Mouse (Mus musculus) embryonic facial prominence, embryonic 10.5 days (tissue): ENCODE data around the gene Tnfrsf14. TPM values are rescaled to one million over a fixed set of nuclear protein-coding genes. Genes with fewer than 3 reads are reported as not detected.

Experiments used
- DNase-seq: peaks from one replicate; pipeline ENCODE4 v3.0.0-alpha.2; 2017; ENCODE audit warnings: low spot score
- H3K27ac ChIP-seq: fragments of 300-500 bp; sonication (generic); replicated peaks from 2 replicates; pipeline ENCODE4 v1.5.1; 2016; ENCODE audit warnings: mild to moderate bottlenecking
- H3K27me3 ChIP-seq: fragments of 300-500 bp; sonication (generic); replicated peaks from 2 replicates; pipeline ENCODE4 v1.6.1; 2016; ENCODE audit warnings: low read depth, mild to moderate bottlenecking; ENCODE audit not compliant: poor library complexity, severe bottlenecking
- H3K36me3 ChIP-seq: fragments of 300-500 bp; sonication (generic); replicated peaks from 2 replicates; pipeline ENCODE4 v1.6.1; 2016; ENCODE audit warnings: mild to moderate bottlenecking, moderate library complexity
- H3K4me1 ChIP-seq: fragments of 300-500 bp; sonication (generic); 2 replicates; pipeline ENCODE4 v1.6.1; 2016
- H3K4me3 ChIP-seq: fragments of 300-500 bp; sonication (generic); 2 replicates; pipeline ENCODE4 v1.5.1; 2016; ENCODE audit warnings: mild to moderate bottlenecking, moderate library complexity
- H3K9me3 ChIP-seq: fragments of 300-500 bp; sonication (generic); 2 replicates; pipeline ENCODE4 v1.6.1; 2016; ENCODE audit warnings: mild to moderate bottlenecking
- WGBS: fragments of 180-500 bp; shearing (Covaris S2); methylation state at CpG from one replicate; pipeline ENCODE4 v1.1.7; 2016; 5-methylcytosine and 5-hydroxymethylcytosine counted together
- polyA plus RNA-seq: library from polyadenylated mRNA; unstranded; fragments of >200 nt; fragmentation: Nextera tagmentation; extraction: Ambion mirVana; gene quantifications from 2 replicates; pipeline ENCODE4 v1.2.1, GENCODE M21; 2016

Gene Tnfrsf14
- polyA plus RNA-seq, 1 experiment from 2014 or later = 1.4 TPM

DNA sequence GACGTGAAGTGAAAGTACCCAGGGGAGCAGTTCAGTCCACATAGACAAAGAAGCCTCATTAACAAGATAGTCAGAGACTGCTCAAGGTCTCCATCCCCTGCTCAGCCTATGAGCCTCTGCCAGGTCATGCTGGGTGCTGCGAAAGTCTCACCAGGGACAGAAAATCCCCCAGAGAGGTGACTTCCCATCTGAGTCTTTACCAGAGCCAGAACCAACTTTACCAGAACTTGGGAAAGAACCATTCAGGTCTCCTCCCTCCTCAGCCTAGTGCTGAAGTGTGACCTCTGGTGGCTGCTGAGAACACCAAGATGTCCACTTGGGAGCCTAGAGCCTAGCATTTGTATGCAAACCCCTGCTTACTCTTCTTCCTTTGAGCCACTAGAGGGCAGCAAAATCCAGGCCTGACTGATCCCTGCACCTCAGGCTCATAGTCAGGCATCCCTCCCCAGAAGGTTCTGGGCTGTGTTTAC is 15.8 kb upstream of the Tnfrsf14 start:
- 12% methylated on average over 2 of the region's 2 CpGs for WGBS
- H3K4me1 ChIP-seq = peaks cover 25% of the 10 kb centered on the region

DNA sequence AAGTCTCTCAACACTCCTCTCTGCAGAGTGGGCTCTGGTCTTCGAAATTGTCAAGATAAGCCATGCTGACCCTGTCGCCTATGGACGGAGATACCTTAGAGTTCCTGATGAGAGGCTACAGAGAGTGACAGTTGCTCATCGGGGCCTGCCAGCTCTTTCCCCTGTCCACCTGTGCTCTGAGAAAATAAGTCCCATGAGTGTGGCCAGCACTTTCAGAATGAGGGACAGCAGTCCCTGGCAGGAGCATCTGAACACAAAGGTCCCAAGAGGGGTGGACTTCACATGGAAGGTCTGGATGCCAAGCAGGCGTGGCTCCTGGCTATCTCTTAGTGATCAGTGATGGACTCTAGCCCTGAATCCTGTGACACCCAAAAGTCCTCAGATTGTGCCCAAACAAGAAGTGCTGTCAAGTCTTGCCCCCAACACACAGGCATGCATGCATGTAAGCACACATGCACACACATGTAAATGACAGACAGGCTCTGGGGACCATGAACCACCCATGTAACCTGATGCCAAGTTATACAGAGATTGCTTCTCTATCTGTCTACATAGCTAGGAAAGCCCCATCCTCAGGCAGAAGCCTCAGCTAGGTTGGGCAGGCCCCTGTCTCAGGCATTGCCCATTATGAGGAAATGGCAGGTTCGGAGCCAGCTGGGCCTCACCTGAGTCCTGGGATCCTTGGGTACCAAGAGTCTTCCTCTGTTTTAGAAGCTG is 15.1 kb upstream of the Tnfrsf14 start:
- Histone ChIP-seq H3K27ac (peak overlapping the region; percentile 1; the same call in 1 of the 2 replicates), H3K27me3 (peaks cover 6% of the 10 kb centered on the region), H3K36me3 (no peaks in the 10 kb centered on the region), H3K4me3 (no peak overlapping the region), H3K4me1 (peaks cover 19% of the 10 kb centered on the region), H3K9me3 (0 out of 2 replicates have a peak, but pooled peaks cover 3% of the 10 kb centered on the region)
- 91% methylated on average over 6 of the region's 6 CpGs for WGBS
- no peak for DNase-seq

More for the DNA sequence above, 15.8 kb upstream of the Tnfrsf14 start:
- Histone ChIP-seq H3K9me3 (0 out of 2 replicates have a peak, but pooled peaks cover 3% of the 10 kb centered on the region), H3K36me3 (no peaks in the 10 kb centered on the region), H3K4me3 (no peak overlapping the region), H3K27me3 (peaks cover 12% of the 10 kb centered on the region), H3K27ac (0 out of 2 replicates have a peak overlapping the region, but pooled peaks have one; percentile 1)
- peak; percentile 75 for DNase-seq

DNA sequence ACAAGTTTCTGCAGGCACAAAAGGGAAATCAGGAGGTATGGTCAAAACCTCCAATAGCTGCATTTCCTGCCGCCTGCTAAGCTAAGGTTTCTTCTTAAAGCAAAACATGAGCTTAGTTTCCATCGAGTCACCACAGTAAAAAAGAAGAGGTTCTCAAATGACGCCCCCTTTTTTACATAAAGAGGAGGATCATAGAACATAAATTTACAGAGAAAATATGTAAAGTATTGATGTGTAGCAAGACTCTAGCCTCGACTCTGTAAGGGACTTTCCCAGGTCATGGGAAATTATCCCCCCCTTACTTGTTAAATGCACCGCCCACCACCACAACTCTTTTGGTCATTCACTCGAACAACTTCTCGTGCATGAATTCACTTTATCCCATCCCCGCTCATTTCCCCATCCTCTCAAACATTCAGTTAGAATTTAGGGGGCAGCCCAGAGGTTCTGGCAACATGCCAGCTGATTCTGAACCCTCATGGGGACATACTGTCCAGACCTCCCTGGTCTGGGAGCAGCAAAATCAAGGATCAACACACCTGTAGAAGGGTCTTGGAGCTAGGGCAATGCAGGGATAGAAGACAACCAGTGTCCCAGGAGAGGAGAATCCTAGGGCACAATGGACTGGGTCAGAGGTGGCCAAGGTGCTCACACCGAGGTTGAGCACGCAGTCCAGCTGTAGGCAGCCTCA is 14.4 kb upstream of the Tnfrsf14 start:
- Histone ChIP-seq H3K27ac (no peak overlapping the region), H3K4me1 (peaks cover 14% of the 10 kb centered on the region), H3K27me3 (no peaks in the 10 kb centered on the region; the same call in 1 of the 2 replicates), H3K36me3 (no peaks in the 10 kb centered on the region), H3K4me3 (no peak overlapping the region), H3K9me3 (0 out of 2 replicates have a peak, but pooled peaks cover 3% of the 10 kb centered on the region)
- DNase-seq = no peak
- WGBS = 86% methylated on average over 10 of the region's 10 CpGs

DNA sequence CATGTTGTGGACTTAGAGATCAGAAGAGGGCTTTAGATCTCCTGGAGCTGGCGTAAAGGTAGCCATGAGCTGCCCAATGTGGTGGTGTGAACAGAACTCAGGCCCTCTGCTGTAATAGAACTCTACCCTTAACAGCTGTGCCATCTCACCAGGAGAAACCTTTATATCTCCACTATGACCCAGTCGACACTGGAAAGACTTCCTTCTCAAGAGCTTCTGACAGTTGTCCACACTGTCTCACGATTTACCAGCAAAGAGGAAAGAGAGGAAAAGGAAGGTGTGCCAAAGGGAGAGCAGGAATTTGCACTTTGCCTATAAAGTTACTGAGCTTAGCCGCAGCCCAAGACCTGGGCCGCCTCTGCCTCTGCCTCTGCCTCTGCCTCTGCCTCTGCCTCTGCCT is 13.5 kb upstream of the Tnfrsf14 start:
- Histone ChIP-seq H3K4me1 (peaks cover 15% of the 10 kb centered on the region), H3K36me3 (no peaks in the 10 kb centered on the region), H3K27me3 (no peaks in the 10 kb centered on the region; the same call in 1 of the 2 replicates), H3K9me3 (0 out of 2 replicates have a peak, but pooled peaks cover 3% of the 10 kb centered on the region), H3K4me3 (no peak overlapping the region), H3K27ac (no peak overlapping the region)
- 89% methylated on average over 5 of the region's 5 CpGs for WGBS
- DNase-seq = no peak

DNA sequence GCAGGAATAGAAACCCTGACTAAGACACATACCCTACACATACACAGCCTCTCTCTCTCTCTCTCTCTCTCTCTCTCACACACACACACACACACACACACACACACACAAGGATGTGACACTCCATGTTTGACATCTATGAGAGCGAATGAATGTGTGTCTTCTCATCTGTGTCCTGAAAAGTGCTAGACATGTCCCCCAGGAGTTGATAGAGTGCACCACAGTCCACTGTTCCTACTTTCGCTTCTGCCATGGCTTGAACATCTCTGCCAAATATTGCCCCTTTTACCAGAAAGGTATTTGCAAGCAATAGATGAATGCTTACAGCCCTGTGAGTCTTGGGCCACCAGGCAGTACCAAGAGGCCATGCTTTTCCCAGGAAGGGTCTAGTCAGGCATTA is 11.8 kb upstream of the Tnfrsf14 start:
- Histone ChIP-seq H3K4me1 (peaks cover 5% of the 10 kb centered on the region; the same call in 1 of the 2 replicates), H3K9me3 (0 out of 2 replicates have a peak, but pooled peaks cover 3% of the 10 kb centered on the region), H3K4me3 (no peak overlapping the region), H3K27ac (no peak overlapping the region), H3K36me3 (no peaks in the 10 kb centered on the region), H3K27me3 (no peaks in the 10 kb centered on the region; the same call in 1 of the 2 replicates)
- 87% methylated on average over 2 of the region's 2 CpGs for WGBS
- no peak for DNase-seq

DNA sequence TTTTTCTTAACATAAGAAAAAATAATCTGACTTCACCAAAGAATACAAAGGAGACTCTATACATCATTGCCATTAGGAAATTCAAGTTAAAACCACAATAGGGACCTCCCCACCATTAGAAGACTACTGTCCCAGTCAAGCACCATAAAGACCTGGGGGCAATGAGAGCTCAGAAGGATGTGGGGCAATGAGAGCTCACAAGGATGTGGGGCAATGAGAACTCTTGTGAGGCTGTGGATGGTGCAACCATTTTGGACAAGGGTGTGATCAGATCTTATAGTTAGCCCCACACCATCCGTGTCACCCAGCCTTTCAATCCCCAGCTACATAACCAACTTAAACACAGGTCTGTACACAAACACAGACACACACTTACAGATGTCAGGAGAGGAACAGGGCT is 9.4 kb upstream of the Tnfrsf14 start:
- H3K4me1 ChIP-seq = peaks cover 9% of the 10 kb centered on the region; the same call in 1 of the 2 replicates
- no peak for DNase-seq
- 0 out of 2 replicates have a peak, but pooled peaks cover 3% of the 10 kb centered on the region for H3K9me3 ChIP-seq
- 82% methylated on average over 1 of the region's 1 CpGs for WGBS
- H3K27me3 ChIP-seq = no peaks in the 10 kb centered on the region; the same call in 1 of the 2 replicates
- H3K36me3 ChIP-seq = no peaks in the 10 kb centered on the region
- no peak overlapping the region for H3K4me3 ChIP-seq
- no peak overlapping the region for H3K27ac ChIP-seq

DNA sequence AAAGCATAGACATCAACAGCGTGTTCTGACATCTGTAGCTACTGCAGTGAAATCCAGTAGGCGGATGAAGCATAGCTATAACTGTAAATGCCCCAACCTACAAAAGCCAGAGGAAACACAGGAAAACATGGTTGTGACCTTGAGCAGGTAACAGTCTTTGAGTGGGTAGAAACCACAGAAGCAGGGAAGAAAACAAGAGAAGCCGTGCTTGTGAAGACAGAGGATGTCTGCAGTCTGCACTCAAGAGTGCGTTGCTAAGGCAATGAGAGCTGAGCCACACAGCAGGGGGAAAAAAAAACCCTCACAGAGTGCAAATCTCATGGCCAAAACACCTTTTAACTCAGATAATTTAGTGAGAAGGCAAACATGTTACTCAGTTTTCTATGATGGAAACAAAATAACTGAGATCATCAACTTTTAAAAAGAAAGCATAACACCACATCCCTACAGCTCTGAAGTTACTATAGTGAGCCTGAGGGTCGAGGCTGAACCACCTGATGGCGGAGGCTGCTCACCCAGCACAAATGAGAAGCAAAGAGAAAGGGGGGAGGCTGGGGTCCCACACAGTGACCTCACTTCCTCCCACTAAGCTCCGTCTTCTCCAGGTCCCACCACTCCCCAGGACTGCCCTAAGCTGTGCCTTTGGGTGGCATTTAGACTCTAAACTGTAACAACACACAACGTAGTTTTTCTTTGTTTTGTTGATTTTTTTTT is 8.3 kb upstream of the Tnfrsf14 start:
- Histone ChIP-seq H3K4me3 (no peak overlapping the region), H3K27me3 (no peaks in the 10 kb centered on the region; the same call in 1 of the 2 replicates), H3K4me1 (peaks cover 9% of the 10 kb centered on the region; the same call in 1 of the 2 replicates), H3K36me3 (no peaks in the 10 kb centered on the region), H3K9me3 (no peaks in the 10 kb centered on the region), H3K27ac (no peak overlapping the region)
- 63% methylated on average over 8 of the region's 8 CpGs for WGBS
- no peak for DNase-seq

DNA sequence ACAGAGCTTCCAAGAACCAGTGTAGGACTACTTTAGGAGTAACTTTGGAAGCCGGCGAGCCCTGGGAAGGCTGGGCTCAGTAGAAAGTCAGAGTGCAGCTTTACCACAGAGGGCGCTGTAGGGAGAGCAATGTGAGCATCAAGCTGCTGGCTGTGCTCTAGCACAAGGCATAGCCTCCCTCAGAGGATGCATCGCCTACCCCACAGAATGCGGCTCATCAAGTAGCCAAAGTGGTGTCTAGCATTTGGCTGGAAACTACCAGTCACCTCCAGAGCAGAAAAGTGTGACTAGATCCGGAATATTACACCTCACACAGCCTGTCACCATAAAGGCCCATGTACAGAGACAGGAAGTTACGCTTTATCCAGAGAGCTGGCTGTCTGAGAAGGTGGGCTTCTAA is 7.4 kb upstream of the Tnfrsf14 start:
- no peaks in the 10 kb centered on the region for H3K36me3 ChIP-seq
- H3K4me1 ChIP-seq = peaks cover 9% of the 10 kb centered on the region; the same call in 1 of the 2 replicates
- no peak overlapping the region for H3K4me3 ChIP-seq
- H3K27ac ChIP-seq = no peak overlapping the region
- peak; percentile 7 for DNase-seq
- no peaks in the 10 kb centered on the region for H3K9me3 ChIP-seq
- H3K27me3 ChIP-seq = no peaks in the 10 kb centered on the region; the same call in 1 of the 2 replicates
- WGBS = 74% methylated on average over 7 of the region's 7 CpGs

DNA sequence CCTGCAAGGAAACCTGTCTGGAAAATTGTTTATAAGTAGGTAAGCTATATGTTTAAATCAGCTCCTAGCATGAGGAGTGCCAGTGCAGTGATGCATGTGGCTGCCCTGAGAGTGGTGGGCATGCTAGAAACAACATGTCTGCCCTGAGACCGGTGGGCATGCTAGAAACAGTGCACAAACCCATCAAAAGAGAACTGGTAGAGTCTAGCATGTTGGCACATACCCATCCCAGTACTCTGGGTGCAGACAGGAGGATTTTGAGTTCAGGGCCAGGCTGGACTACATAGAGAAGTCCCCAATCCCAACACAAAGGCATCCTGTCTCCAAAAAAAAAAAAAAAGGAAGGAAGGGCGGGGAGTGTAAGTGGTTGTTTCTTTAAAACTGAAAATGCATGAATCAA is 6.4 kb upstream of the Tnfrsf14 start:
- whole genome bisulfite sequencing = 93% methylated on average over 2 of the region's 2 CpGs
- Histone ChIP-seq H3K27me3 (no peaks in the 10 kb centered on the region), H3K9me3 (no peaks in the 10 kb centered on the region)

DNA sequence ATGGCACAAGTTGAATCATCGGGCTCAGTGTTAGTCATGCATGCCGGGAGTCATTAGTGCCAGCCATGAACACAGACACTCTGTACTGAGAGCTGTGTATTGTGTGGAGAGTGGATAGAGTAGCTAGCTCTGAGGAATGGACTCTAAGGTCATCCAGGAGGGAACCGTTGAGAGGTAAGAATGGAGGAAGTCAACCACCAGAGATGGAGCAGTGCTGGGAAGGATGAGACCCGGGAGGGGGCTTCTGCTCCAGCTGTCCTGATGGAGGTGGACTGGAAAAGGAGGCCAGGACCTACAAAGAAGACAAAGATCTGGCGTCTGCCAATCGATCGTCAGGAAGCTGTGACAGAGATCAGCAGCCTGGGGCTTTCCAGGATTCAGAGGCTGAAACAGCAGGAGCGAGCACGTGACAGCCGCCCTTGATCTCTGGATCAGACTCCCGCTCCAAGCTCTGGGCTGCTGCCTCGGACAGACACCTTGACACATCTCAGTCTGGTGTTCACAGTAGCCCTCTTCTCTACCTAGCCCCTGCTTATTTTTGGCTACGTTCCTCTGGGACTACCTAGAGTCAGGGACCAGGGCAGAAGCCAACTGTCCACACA is 5.0 kb upstream of the Tnfrsf14 start:
- Histone ChIP-seq H3K36me3 (no peaks in the 10 kb centered on the region), H3K27ac (no peak overlapping the region; the same call in 1 of the 2 replicates), H3K4me3 (no peak overlapping the region), H3K4me1 (peaks cover 19% of the 10 kb centered on the region), H3K9me3 (no peaks in the 10 kb centered on the region), H3K27me3 (no peaks in the 10 kb centered on the region)
- DNase-seq = no peak
- 56% methylated on average over 13 of the region's 13 CpGs for WGBS

More for the DNA sequence above, 6.4 kb upstream of the Tnfrsf14 start:
- DNase-seq = no peak
- no peak overlapping the region for H3K27ac ChIP-seq
- peaks cover 9% of the 10 kb centered on the region; the same call in 1 of the 2 replicates for H3K4me1 ChIP-seq
- H3K4me3 ChIP-seq = no peak overlapping the region
- H3K36me3 ChIP-seq = no peaks in the 10 kb centered on the region

DNA sequence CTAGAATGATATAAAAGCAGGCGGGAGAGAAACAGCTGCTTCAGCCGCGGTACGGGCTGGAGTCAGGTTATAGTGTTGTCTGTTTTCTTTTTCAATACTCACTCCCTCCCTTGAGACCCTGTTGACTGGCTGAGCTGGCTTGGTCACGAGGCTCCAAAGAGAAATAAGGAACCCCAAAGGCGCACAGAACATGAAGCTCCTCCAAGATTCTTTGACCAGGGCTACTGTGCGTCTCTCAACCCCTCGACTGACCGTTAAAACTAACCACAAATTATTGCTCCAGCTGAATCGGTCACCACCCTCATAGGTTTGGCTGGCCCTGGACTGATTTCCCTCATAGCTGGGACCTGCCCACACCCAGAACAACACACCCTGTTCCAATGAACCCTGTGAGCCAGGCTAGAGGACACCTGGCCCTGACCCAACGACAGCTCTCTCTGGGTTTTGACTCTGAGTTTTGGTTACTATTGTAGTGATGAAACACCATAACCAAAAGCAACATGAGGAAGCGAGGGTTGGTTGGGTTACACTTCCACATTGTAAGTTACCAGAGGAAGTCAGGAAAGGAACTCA is 811 bp upstream of the Tnfrsf14 start:
- Histone ChIP-seq H3K36me3 (no peaks in the 10 kb centered on the region), H3K4me1 (peaks cover 32% of the 10 kb centered on the region), H3K27me3 (no peaks in the 10 kb centered on the region), H3K27ac (peak overlapping the region; percentile 85), H3K4me3 (no peak overlapping the region), H3K9me3 (no peaks in the 10 kb centered on the region)
- 84% methylated on average over 12 of the region's 12 CpGs for WGBS
- DNase-seq = no peak
